Mouse (Mus musculus) layer of hippocampus, postnatal 36 days (tissue): ENCODE results near the gene Ighmbp2. TPM values are rescaled to one million over a fixed set of nuclear protein-coding genes. Genes with fewer than 3 reads are reported as not detected.
"Not testable (repeated sequence)": the region's sequence is repeated elsewhere in the genome, so short reads cannot be mapped to it uniquely, and the experiment has no call there.

Experiments used
- DNase-seq, 2 experiments: peaks; one replicate each; pipeline ENCODE4 v3.0.0; 2022
- microRNA-seq, 2 experiments: library from miRNA; unstranded; fragments of <30 nt; microRNA quantifications; one replicate each; pipeline ENCODE4 v1.2.0; 2021
- total RNA-seq, 2 experiments: library from RNA; stranded (reverse); gene quantifications; 2 replicates each; pipeline ENCODE4 v1.2.3; 2021

The Ighmbp2 gene
- total RNA-seq, 2 experiments from 2014 or later = 9.0 to 10.2 TPM

GRCm38 (mm10) chr19:3281886-3282285 is 931 bp downstream of the Ighmbp2 start:
- no peak for DNase-seq

GRCm38 (mm10) chr19:3275744-3276365 is 7.0 kb downstream of the Ighmbp2 start:
- DNase-seq = no peak

GRCm38 (mm10) chr19:3273331-3273730 is 9.5 kb downstream of the Ighmbp2 start:
- DNase-seq = no peak

- no peak for DNase-seq
These were observed 11.5 kb downstream of the Ighmbp2 start for GRCm38 (mm10) chr19:3271366-3271765.

GRCm38 (mm10) chr19:3269803-3270202 is 13.0 kb downstream of the Ighmbp2 start:
- no peak for DNase-seq

- no peak for DNase-seq
These were observed 13.5 kb downstream of the Ighmbp2 start for GRCm38 (mm10) chr19:3269279-3269678.

- no peak for DNase-seq
These were observed 14.4 kb downstream of the Ighmbp2 start for GRCm38 (mm10) chr19:3268218-3268980.

GRCm38 (mm10) chr19:3267340-3267739 is 15.5 kb downstream of the Ighmbp2 start:
- no peak for DNase-seq

GRCm38 (mm10) chr19:3266676-3267075 is 16.1 kb downstream of the Ighmbp2 start:
- DNase-seq = no peak

- DNase-seq = no peak
These were observed 16.7 kb downstream of the Ighmbp2 start for GRCm38 (mm10) chr19:3266136-3266535.

GRCm38 (mm10) chr19:3265180-3265579 is 17.6 kb downstream of the Ighmbp2 start:
- DNase-seq = no peak

- no peak for DNase-seq
These were observed 18.5 kb downstream of the Ighmbp2 start for GRCm38 (mm10) chr19:3264348-3264747.

- DNase-seq = no peak
These were observed 20.9 kb downstream of the Ighmbp2 start for GRCm38 (mm10) chr19:3261764-3262525.

- no peak for DNase-seq
These were observed 21.5 kb downstream of the Ighmbp2 start for GRCm38 (mm10) chr19:3261336-3261735.

GRCm38 (mm10) chr19:3260591-3260990 is 22.2 kb downstream of the Ighmbp2 start:
- no peak for DNase-seq

- DNase-seq = no peak
These were observed 22.8 kb downstream of the Ighmbp2 start for GRCm38 (mm10) chr19:3260016-3260415.

- not testable (repeated sequence) for DNase-seq
These were observed 57.6 kb downstream of the Ighmbp2 start for GRCm38 (mm10) chr19:3225261-3225660.

GRCm38 (mm10) chr19:3214937-3215336 is 67.9 kb downstream of the Ighmbp2 start:
- not testable (repeated sequence) for DNase-seq

Small RNA genes within 50 kb of the gene (microRNA-seq; reads per million reads assigned to microRNA genes)
- gene Mir6984 = 0 to 0.30 reads per million in 2 experiments

Other genes starting within 250 kb of the Ighmbp2 start
- 10 to 100 TPM; 50.8 to 52.3 TPM for gene Mrpl21, start 116 bp downstream of the Ighmbp2 start, total RNA-seq
- gene Cpt1a, start 39.3 kb upstream of the Ighmbp2 start, total RNA-seq = 10 to 100 TPM; 20.5 to 23.3 TPM
- under 1 TPM; 0.18 to 0.52 TPM for gene Tesmin, start 105.8 kb upstream of the Ighmbp2 start, total RNA-seq
- gene Gal, start 131.5 kb upstream of the Ighmbp2 start, total RNA-seq = 1 to 10 TPM; 1.0 to 1.1 TPM